Comparison of ENCODE assay signal across 8 mouse cellular contexts in genomic region chr6:88083672-88084071, GRCm38 (mm10). TPM values are rescaled to one million over a fixed set of nuclear protein-coding genes. Genes with fewer than 3 reads are reported as not detected.
DNase-seq lines count a peak whose midpoint lies in the region; ATAC-seq and TF ChIP-seq lines count a peak whose summit lies in the region.

No protein-coding gene starts in this region.

- TF ChIP-seq CTCF in stomach, postnatal 0 days (IDR thresholded peaks at IDR 0.05; ENCODE audit: low read depth) = no peak
- TF ChIP-seq CTCF in thymus, adult 2 months (IDR thresholded peaks at IDR 0.05; ENCODE audit: borderline replicate concordance, control insufficient read depth, extremely low read depth, insufficient read depth, low read length, poor library complexity) = no peak

- H3K36me3 ChIP-seq in neural tube, embryonic 11.5 days (ENCODE audit: control insufficient read depth, insufficient read depth, low read length) = no peaks in the 10 kb centered on the region
- peaks cover 3% of the 10 kb centered on the region; the same call in 1 of the 2 replicates for H3K36me3 ChIP-seq in forebrain, embryonic 15.5 days
- H3K36me3 ChIP-seq in liver, embryonic 12.5 days = peaks cover 13% of the 10 kb centered on the region
- no peaks in the 10 kb centered on the region for H3K36me3 ChIP-seq in stomach, postnatal 0 days (ENCODE audit: control insufficient read depth, insufficient read depth, low read length)
- H3K36me3 ChIP-seq in thymus, adult 2 months (ENCODE audit: control insufficient read depth, insufficient read depth, low read length) = no peaks in the 10 kb centered on the region

- H3K27me3 ChIP-seq in neural tube, embryonic 11.5 days (ENCODE audit: control insufficient read depth, insufficient read depth, low read length) = no peaks in the 10 kb centered on the region
- H3K27me3 ChIP-seq in forebrain, embryonic 15.5 days = peaks cover 4% of the 10 kb centered on the region; the same call in 1 of the 2 replicates
- H3K27me3 ChIP-seq in liver, embryonic 12.5 days (replicated peaks) = no peaks in the 10 kb centered on the region; the same call in 1 of the 2 replicates
- H3K27me3 ChIP-seq in stomach, postnatal 0 days (ENCODE audit: control insufficient read depth, insufficient read depth, low read length) = no peaks in the 10 kb centered on the region
- no peaks in the 10 kb centered on the region for H3K27me3 ChIP-seq in thymus, adult 2 months (ENCODE audit: control insufficient read depth, insufficient read depth, low read length)

- DNase-seq in neural tube, embryonic 11.5 days (ENCODE audit: low spot score) = no peak
- no peak for DNase-seq in neural tube, embryonic 10.5 days (ENCODE audit: extremely low spot score, low spot score)
- DNase-seq in stomach, postnatal 0 days (ENCODE audit: low spot score) = no peak
- no peak for DNase-seq in left cerebral cortex, postnatal 25 days (ENCODE audit: low spot score in 2 of 2)
- no peak for DNase-seq in cerebellum, postnatal 10 days
- no peak for DNase-seq in thymus, adult 2 months

- no peak overlapping the region for H3K9ac ChIP-seq in neural tube, embryonic 11.5 days (ENCODE audit: low read length)
- no peak overlapping the region for H3K9ac ChIP-seq in forebrain, embryonic 15.5 days (replicated peaks)
- H3K9ac ChIP-seq in liver, embryonic 12.5 days = peak overlapping the region; percentile 89; the same call in 1 of the 2 replicates
- H3K9ac ChIP-seq in stomach, postnatal 0 days (ENCODE audit: low read length) = no peak overlapping the region

- intact Hi-C loops in left cerebral cortex, postnatal 25 days (cut with DNase I) = no loop called here

- 0 out of 2 replicates have a peak, but pooled peaks have one; percentile 45 for ATAC-seq in neural tube, embryonic 11.5 days (ENCODE audit: insufficient read depth, low FRiP score, low TSS enrichment)
- 0 out of 2 replicates have a peak, but pooled peaks have one; percentile 22 for ATAC-seq in forebrain, embryonic 15.5 days (replicated peaks)
- no peak for ATAC-seq in liver, embryonic 12.5 days
- no peak for ATAC-seq in stomach, postnatal 0 days (ENCODE audit: low FRiP score, low TSS enrichment)

- 75% methylated on average over 3 of the region's 3 CpGs for WGBS in neural tube, embryonic 11.5 days
- 70% methylated on average over 3 of the region's 3 CpGs for WGBS in forebrain, embryonic 15.5 days
- WGBS in liver, embryonic 12.5 days (ENCODE audit: insufficient replicate concordance) = 52% methylated on average over 3 of the region's 3 CpGs
- 64% methylated on average over 3 of the region's 3 CpGs for WGBS in stomach, postnatal 0 days
- 72% methylated on average over 3 of the region's 3 CpGs for WGBS in thymus, adult 2 months

- H3K4me3 ChIP-seq in neural tube, embryonic 11.5 days (ENCODE audit: low read depth, low read length) = peak overlapping the region; percentile 99
- peak overlapping the region; percentile 100; the same call in 1 of the 2 replicates for H3K4me3 ChIP-seq in forebrain, embryonic 15.5 days
- H3K4me3 ChIP-seq in liver, embryonic 12.5 days = peak overlapping the region; percentile 83
- peak overlapping the region; percentile 98; the same call in 1 of the 2 replicates for H3K4me3 ChIP-seq in stomach, postnatal 0 days (ENCODE audit: low read depth, low read length)
- no peak overlapping the region for H3K4me3 ChIP-seq in thymus, adult 2 months (ENCODE audit: control insufficient read depth, insufficient read depth, low read length)

- no peak for TF ChIP-seq POLR2A in thymus, adult 2 months (IDR thresholded peaks at IDR 0.05; ENCODE audit: control insufficient read depth, extremely low read depth, insufficient read depth, low read length, poor library complexity)

- no peak for TF ChIP-seq EP300 in stomach, postnatal 0 days (optimal IDR thresholded peaks at IDR 0.05)

- peak overlapping the region; percentile 87 for H3K4me2 ChIP-seq in neural tube, embryonic 11.5 days (ENCODE audit: low read depth)
- H3K4me2 ChIP-seq in forebrain, embryonic 15.5 days (replicated peaks) = peak overlapping the region; percentile 96
- H3K4me2 ChIP-seq in liver, embryonic 12.5 days = peak overlapping the region; percentile 92
- H3K4me2 ChIP-seq in stomach, postnatal 0 days (replicated peaks; ENCODE audit: low read depth) = peak overlapping the region; percentile 95

- peaks cover 3% of the 10 kb centered on the region; the same call in 1 of the 2 replicates for H3K4me1 ChIP-seq in neural tube, embryonic 11.5 days (ENCODE audit: control insufficient read depth, insufficient read depth, low read length)
- peaks cover 29% of the 10 kb centered on the region for H3K4me1 ChIP-seq in forebrain, embryonic 15.5 days
- H3K4me1 ChIP-seq in liver, embryonic 12.5 days = peaks cover 47% of the 10 kb centered on the region
- H3K4me1 ChIP-seq in stomach, postnatal 0 days (replicated peaks; ENCODE audit: control insufficient read depth, insufficient read depth) = no peaks in the 10 kb centered on the region
- H3K4me1 ChIP-seq in thymus, adult 2 months (replicated peaks; ENCODE audit: control insufficient read depth, insufficient read depth, low read length) = no peaks in the 10 kb centered on the region

- H3K27ac ChIP-seq in neural tube, embryonic 11.5 days (ENCODE audit: low read depth, low read length) = no peak overlapping the region
- H3K27ac ChIP-seq in forebrain, embryonic 15.5 days (replicated peaks) = no peak overlapping the region; the same call in 1 of the 2 replicates
- peak overlapping the region; percentile 85; the same call in 1 of the 2 replicates for H3K27ac ChIP-seq in liver, embryonic 12.5 days
- no peak overlapping the region for H3K27ac ChIP-seq in stomach, postnatal 0 days (replicated peaks)
- no peak overlapping the region for H3K27ac ChIP-seq in thymus, adult 2 months (ENCODE audit: control insufficient read depth, insufficient read depth, low read length)

- no peaks in the 10 kb centered on the region for H3K9me3 ChIP-seq in neural tube, embryonic 11.5 days (ENCODE audit: control insufficient read depth, low read length)
- no peaks in the 10 kb centered on the region for H3K9me3 ChIP-seq in forebrain, embryonic 15.5 days
- no peaks in the 10 kb centered on the region for H3K9me3 ChIP-seq in liver, embryonic 12.5 days (replicated peaks)
- H3K9me3 ChIP-seq in stomach, postnatal 0 days (ENCODE audit: control insufficient read depth, low read length) = no peaks in the 10 kb centered on the region

RNA-seq across cellular contexts. Expression of gene Rpn1, which starts 0.6 kb away (rescaled TPM):
- 301 and 345 TPM in 2 replicates for polyA plus RNA-seq in neural tube, embryonic 11.5 days (2014; fragmentation: Nextera tagmentation; extraction: Ambion mirVana)
- polyA plus RNA-seq in forebrain, embryonic 15.5 days (2015; fragmentation: Nextera tagmentation; extraction: Ambion mirVana) = 246 and 262 TPM in 2 replicates
- polyA plus RNA-seq in liver, embryonic 12.5 days (2016; fragmentation: Nextera tagmentation; extraction: Ambion mirVana) = 241 and 253 TPM in 2 replicates
- 265 and 266 TPM in 2 replicates for polyA plus RNA-seq in stomach, postnatal 0 days (2015; fragmentation: Nextera tagmentation; extraction: Ambion mirVana)
- total RNA-seq in left cerebral cortex, postnatal 25 days (2021) = 100 to 1,000 TPM; 184 to 185 TPM
- 133 and 158 TPM in 2 replicates for polyA plus RNA-seq in thymus, adult 2 months (2012; rRNA removed)

RNA-seq across cellular contexts. Expression of gene Rab7, which starts 38.6 kb away (rescaled TPM):
- 275 and 276 TPM in 2 replicates for polyA plus RNA-seq in neural tube, embryonic 11.5 days (2014; fragmentation: Nextera tagmentation; extraction: Ambion mirVana)
- polyA plus RNA-seq in forebrain, embryonic 15.5 days (2015; fragmentation: Nextera tagmentation; extraction: Ambion mirVana) = 295 and 302 TPM in 2 replicates
- polyA plus RNA-seq in liver, embryonic 12.5 days (2016; fragmentation: Nextera tagmentation; extraction: Ambion mirVana) = 134 and 135 TPM in 2 replicates
- 179 and 198 TPM in 2 replicates for polyA plus RNA-seq in stomach, postnatal 0 days (2015; fragmentation: Nextera tagmentation; extraction: Ambion mirVana)
- 100 to 1,000 TPM; 330 to 341 TPM for total RNA-seq in left cerebral cortex, postnatal 25 days (2021)
- polyA plus RNA-seq in thymus, adult 2 months (2012; rRNA removed) = 145 and 148 TPM in 2 replicates

Comparison
In these comparisons a context has a peak if more than half of its experiments do, and no peak if none do; other contexts are left out.
1. ATAC-seq: peak in neural tube, embryonic 11.5 days (single experiment) and forebrain, embryonic 15.5 days (single experiment); none in liver, embryonic 12.5 days (single experiment) and stomach, postnatal 0 days (single experiment).
2. Peak in every context shown above with its lines, with median percentiles within 50 percentile points of each other: H3K4me2 ChIP-seq.